Mouse (Mus musculus) left cerebral cortex, adult 11 months (tissue): ENCODE data around the gene Lpar1.

Experiments used
- DNase-seq: peaks from one replicate; pipeline ENCODE4 v3.0.0; 2022; ENCODE audit warnings: low spot score

Lpar1 gene

DNA sequence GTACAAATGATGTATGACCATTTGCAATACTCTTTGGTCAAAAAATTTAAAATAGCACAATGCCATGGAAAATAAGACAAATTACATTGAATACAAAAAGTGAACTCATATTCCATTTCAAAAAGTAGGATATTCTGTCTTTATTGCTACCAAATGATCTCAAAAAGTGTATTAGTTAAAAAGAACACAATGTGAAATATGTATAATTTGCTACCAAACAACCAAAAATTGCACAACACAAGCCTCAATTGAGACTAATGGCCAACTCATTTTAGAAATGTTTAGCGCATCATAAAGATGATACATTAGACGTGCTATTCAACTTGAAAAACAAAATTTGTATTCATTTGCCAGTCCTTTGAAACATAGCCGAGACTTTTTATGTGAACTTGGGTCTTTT is 104.9 kb downstream of the Lpar1 start:
- no peak for DNase-seq

DNA sequence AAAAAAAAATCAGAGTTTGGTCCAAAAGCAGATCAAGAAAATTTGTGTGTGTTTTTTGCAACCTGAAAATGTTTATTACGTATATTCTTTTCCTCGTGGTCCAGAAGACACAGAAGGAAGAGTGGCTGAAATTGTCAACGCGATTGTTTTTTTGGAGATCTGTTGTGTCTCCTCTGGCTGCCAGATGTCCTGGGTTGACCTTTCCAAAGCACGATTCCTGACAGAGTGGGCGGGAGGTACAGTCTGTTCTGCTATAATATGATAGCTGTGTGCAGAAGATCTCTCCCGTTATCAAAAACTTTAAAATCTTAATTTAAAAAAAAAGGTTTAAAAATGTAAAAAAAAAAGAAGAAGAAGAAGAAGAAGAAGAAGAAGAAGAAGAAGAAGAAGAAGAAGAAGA is 105.9 kb downstream of the Lpar1 start:
- DNase-seq: no peak

DNA sequence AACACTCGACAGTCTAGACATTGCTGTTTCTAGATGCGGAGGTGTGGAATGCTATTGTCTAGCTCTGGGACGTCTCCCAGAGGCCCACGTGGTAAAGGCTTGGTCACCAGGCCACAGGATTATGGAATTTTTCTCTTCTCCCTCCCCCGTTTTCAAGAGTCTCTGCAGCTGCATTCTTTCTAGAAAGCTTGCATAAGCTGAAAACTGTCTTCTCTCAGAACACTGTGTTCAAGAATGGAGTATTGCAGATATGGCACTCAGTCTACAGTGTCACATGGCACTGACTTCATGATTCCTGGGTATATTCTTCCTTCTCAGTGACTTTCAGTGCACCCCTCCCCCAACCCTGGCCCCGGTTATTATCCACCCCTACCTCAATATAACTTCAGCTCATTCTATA is 107.9 kb downstream of the Lpar1 start:
- no peak for DNase-seq

DNA sequence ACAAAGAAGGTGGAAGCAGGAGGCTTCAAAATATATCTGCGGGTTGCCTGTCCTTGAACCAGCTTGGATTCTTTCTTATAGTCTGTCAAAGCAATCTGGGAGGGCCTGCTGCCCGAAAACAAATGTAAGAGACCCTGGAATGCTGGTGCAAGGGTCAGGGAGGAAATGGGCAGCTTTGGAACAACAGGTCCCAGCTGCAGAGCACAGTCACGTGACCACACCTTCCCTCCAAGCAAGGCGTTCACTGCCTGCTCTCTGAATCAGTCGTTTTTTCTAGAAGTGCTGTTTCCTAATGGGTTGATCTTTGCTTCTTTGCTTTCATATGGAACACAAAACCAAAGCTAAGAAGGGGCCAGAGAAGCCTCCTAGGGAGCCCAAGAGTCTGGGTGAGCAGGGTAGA is 111.4 kb downstream of the Lpar1 start:
- no peak for DNase-seq

DNA sequence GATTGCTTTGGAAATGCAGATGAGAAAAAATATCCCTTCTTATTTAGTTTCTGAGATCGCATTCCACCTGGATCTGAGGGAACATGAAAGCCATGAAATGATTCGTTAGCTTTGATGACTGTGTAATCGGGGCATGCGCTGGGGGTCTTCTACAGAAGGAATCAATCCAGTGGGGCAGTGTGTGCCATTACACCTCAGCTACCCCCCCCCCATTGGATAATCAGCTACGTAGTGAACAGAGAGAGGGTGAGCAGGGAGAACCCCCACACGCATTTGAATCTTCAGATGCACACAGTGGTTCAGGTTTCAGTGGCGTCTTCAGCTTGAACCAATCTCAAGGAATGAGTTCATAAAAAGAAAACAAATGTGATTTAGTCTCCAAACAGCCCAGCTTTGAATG is 115.0 kb downstream of the Lpar1 start:
- DNase-seq: no peak

DNA sequence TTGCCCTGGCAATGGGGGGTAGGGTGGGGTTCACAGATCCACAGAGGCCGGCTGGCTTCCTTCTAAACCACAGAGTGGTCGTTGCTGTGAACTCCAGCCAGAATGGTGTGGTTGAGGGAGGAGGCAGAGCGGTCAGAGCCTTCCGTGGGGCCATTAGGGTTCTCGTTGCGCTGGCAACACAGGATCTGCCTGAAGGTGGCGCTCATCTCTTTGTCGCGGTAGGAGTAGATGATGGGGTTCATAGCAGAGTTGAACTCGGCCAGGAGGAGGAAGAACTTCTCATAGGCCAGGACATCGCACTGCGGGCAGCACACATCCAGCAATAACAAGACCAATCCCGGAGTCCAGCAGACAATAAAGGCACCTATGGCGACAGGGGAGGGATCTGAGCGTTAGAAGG is 116.4 kb downstream of the Lpar1 start:
- DNase-seq: no peak

DNA sequence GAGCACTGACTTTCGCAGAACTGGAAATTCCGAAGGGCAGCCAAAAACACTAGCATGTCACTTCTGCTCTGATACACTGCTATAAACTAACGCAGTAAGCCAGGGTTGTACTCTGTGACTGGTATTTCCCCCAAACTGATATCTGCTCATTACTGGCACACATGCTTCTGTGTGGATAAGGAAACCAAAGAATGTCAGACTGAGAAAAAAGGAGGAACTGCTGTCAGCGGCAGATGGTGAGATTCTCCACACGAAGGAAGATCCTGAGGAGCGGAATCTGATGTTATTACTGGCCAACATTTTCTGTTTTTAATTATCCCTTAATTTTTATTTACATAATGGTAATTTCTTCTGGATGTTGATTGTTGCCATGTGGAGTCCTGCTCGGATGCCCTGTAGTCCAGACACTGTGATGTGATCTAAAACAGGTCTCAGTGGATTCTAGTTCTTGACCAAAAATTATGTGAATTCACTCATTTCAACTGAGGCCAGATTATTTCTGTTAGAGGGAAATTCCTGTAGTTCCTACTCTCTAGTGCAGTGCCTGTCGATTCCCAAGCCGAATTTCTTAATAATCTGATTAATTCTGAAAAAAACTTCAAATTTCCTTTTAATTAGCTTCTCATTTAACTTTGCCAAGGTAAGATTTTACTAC is 130.3 kb downstream of the Lpar1 start:
- DNase-seq: no peak

DNA sequence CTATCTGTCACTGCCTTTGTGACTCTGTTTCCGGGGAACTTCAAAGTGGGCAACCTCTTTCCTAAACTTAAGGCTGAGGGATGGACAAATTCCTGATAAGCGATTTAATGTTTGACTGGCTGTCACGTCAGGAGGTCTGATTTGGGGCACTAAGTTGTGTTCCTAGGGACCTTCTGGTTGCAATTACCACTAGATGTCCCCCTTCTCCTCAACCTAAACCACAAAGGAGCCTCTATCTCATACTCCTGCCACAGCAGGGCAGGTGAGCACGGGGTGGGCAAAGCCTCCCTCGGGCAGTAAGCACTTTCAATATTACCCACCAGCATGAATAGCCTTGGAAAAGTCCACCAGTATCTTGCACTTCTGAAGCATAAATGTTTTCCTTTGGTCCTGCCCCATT is 134.5 kb downstream of the Lpar1 start:
- no peak for DNase-seq

DNA sequence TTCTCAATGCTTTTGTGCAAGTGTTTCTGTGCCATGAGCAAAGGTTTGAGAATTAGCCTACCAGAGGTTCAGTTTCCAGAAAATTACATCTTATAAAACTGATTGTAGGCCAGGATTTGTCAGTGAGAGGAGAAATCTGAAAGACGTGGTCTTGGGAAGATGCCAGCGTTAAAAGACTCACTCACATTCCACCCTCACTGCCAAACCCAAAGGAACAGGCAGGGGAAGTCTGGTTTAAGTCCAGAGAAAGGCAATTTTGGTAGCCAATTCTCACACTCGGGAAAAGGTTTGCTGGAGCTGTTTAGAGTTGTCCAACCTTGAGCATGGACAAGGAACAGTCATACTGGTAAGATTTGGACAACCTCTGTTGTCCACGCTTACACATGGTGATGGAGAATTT is 136.4 kb downstream of the Lpar1 start:
- DNase-seq: no peak

DNA sequence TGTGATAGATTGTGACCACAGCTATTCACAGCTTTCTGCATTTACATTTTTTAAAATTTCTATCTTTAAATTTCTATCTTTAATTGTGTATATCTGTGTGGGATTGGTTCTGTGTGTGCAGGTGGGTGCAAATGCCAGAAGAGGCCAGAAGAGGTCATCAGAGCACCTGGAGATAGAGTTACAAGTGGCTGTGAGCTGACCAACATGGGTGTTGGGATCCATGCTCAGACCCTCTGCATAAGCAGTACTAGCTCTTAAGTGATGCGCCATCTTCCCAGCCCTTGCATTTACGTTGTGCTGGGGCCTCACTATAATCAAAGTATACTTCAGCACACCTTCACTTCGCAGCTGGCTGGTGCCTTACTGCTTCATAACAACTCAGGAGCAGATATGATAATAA is 138.2 kb downstream of the Lpar1 start:
- DNase-seq: no peak

DNA sequence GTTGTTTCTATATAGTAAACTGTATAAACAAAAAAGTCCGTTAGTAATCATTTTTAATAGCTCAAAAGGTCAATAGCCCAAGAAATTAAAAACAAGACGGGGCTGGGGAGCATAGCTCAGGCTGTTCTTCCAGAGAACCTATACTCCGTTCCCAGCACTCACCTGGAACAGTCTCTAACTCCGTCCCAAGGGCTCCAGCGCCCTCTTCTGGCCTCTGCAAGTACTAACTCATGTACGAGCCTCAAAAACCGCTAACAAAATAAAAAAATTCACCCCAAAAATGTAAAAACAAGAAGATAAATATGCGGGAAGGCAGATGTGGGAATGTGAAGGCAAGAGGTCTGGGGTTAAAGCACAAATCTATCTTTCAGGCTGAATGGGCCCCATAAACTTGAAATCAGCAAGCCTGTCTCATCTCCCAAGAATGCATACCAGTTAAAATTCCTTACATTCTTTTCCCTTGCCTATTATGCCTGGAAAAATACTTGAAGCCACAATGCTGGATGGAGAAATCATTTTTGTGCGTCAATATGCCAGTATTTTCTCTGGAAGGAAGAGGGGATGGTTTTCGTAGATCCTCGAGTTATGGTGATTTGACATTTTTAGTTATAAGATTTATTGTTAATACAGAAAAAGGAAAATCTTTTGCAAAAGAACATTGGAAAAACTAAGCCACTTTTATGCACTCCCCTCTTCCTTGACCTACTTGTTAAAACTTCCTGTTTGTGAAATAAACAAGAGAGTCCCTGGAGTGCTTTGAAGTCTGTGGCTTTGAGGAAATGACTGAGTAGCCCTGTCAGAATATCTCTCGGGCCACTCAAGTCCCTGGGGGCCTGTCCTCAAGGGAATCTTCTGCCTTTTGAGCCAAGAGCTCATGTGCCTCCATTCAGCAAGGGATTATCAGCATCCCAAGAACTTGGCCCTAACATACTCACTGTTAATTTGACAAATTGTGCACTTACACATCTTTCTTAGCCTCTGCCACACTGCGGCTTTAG is 140.2 kb downstream of the Lpar1 start:
- no peak for DNase-seq

DNA sequence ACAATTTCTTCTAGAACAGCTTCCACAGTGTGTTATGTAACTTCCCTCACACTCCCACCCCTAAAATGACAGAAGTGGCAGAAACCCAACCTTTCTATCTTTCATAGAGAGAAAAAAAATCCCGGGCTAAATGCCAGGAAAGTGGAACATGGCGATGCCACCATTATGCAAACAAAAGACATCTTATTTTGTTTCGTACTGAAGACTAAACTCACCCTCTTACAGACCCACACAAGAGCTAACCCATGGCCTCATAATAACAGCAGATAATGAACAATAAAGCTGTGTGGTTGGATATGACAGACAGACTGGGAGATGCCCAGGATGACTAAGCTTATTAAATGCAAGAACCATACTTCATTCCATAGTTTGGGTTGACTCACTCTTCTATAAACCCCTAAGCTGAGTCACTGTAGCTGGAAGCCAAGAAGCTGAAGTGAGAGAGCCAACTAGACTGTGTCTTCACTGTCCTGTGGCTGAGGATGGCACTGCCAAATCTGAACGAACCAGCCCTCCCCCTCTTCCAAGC is 151.7 kb downstream of the Lpar1 start:
- DNase-seq: peak; percentile 57

DNA sequence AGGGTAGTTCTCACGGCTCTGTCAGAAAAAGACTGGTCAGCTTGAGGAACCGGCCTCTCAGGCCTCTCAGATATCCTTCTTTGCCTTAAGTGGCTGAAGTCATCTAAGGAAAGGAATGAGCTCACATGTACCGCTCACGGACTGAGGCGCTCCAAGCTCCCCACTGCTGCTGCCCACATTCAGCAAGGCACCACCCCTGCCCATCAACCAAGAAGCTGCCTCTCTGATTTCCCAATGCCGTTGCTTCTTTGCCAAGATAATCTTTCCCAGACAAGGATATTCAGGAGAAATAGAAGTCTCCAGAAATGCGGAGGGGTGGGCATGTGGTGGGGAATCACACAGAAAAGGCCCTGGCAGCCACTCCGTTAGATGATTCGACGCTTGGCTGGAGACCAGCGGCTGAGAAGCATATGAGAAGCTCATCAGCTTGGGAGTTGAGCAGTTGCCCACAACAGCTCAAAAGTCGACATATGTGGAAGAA is 152.8 kb downstream of the Lpar1 start:
- DNase-seq: peak; percentile 68
